Mouse (Mus musculus): ENCODE data around the gene Dner.

Gene Dner

GRCm38 (mm10) chr1:84640463-84640862 is 55.6 kb downstream of the Dner start:
- no peak for ATAC-seq (ENCODE audit: insufficient number of reproducible peaks, low FRiP score, low TSS enrichment)

DNA sequence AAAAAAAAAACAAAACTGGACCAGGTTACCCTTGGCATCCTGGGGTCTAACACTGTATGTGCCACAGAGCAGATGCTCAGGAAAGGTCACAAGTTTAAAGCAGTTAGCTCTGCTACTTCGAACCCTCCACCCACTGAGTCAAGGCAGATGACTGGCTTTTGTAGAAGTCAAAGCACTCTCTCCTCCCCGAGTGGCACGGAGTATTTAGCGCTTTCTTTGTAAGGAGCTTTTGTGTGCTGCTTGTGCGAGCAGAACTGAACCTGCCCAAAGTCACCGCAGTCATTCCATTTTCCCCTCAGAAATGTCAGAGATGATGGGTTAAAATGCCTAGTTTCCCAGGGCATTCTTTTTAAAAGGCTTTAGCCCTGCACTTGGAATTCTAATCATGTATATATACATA is 59.1 kb downstream of the Dner start:
- ATAC-seq (ENCODE audit: insufficient number of reproducible peaks, low FRiP score, low TSS enrichment), result no peak

DNA sequence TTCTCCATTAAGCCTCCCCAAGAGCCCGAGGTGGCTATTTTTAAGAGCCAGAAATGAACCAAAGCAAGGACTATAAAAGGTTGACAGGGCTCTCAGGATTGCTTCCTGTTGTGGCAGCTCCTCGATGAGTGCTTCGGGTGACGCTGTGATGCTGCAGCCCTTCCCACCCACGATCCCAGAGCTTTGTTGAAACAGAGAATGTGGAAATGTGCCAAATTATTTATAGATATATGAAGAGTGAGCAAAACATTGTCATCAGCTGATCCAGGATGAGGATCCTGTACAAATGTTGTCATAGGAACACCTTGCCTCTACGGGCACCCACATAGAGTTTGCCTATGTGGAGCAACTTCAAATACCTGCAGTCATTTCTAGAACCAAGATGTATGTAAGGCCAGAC is 67.8 kb downstream of the Dner start:
- ATAC-seq (ENCODE audit: insufficient number of reproducible peaks, low FRiP score, low TSS enrichment), result no peak

GRCm38 (mm10) chr1:84622978-84623554 is 73.0 kb downstream of the Dner start:
- ATAC-seq (ENCODE audit: insufficient number of reproducible peaks, low FRiP score, low TSS enrichment), result peak; percentile 27; the same call in 1 of the 2 replicates

- ATAC-seq (ENCODE audit: insufficient number of reproducible peaks, low FRiP score, low TSS enrichment), result no peak
Observed at GRCm38 (mm10) chr1:84621308-84621707, 74.7 kb downstream of the Dner start.

DNA sequence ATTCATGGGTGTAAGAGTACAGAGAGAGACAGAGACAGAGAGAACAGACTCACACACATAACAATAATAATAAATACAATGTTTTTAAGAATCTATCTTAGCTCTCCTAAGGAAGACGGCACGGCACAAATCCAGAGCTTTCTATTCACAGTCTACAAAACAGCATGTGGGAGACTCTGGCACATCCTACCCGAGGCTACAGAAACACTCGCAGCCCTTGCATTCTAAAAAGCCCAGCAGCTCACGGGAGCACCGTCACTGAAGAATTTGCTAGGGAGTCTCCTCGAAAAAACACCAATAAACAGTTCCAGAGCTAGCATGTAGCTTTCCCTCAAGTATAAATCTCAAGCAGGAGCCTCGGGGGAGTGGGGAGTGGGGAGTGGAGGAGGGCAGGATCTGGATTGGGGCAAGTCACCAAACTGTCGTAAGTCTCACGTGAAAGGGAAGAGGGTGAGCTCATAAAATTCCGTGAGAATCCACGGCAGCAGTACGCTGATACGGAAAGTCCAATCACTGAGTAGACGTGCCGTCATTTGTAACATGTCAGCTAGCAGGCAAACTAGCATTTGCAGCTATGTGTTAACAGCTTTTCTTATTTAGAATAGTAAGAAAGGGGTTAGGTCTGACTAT is 76.8 kb downstream of the Dner start:
- no peak for ATAC-seq (ENCODE audit: insufficient number of reproducible peaks, low FRiP score, low TSS enrichment)

- no peak for ATAC-seq (ENCODE audit: insufficient number of reproducible peaks, low FRiP score, low TSS enrichment)
Observed at GRCm38 (mm10) chr1:84618094-84618493, 77.9 kb downstream of the Dner start.

GRCm38 (mm10) chr1:84616133-84616532 is 79.9 kb downstream of the Dner start:
- no peak for ATAC-seq (ENCODE audit: insufficient number of reproducible peaks, low FRiP score, low TSS enrichment)

GRCm38 (mm10) chr1:84614596-84614995 is 81.4 kb downstream of the Dner start:
- no peak for ATAC-seq (ENCODE audit: insufficient number of reproducible peaks, low FRiP score, low TSS enrichment)

- no peak for ATAC-seq (ENCODE audit: insufficient number of reproducible peaks, low FRiP score, low TSS enrichment)
Observed at GRCm38 (mm10) chr1:84613119-84613518, 82.9 kb downstream of the Dner start.

GRCm38 (mm10) chr1:84611331-84611730 is 84.7 kb downstream of the Dner start:
- ATAC-seq (ENCODE audit: insufficient number of reproducible peaks, low FRiP score, low TSS enrichment), result no peak

- ATAC-seq (ENCODE audit: insufficient number of reproducible peaks, low FRiP score, low TSS enrichment), result no peak
Observed at GRCm38 (mm10) chr1:84599025-84599424, 97.0 kb downstream of the Dner start.

- peak; percentile 31; the same call in 1 of the 2 replicates for ATAC-seq (ENCODE audit: insufficient number of reproducible peaks, low FRiP score, low TSS enrichment)
Observed at GRCm38 (mm10) chr1:84596023-84596422, 100.0 kb downstream of the Dner start.

GRCm38 (mm10) chr1:84592394-84592793 is 103.6 kb downstream of the Dner start:
- ATAC-seq (ENCODE audit: insufficient number of reproducible peaks, low FRiP score, low TSS enrichment), result no peak

DNA sequence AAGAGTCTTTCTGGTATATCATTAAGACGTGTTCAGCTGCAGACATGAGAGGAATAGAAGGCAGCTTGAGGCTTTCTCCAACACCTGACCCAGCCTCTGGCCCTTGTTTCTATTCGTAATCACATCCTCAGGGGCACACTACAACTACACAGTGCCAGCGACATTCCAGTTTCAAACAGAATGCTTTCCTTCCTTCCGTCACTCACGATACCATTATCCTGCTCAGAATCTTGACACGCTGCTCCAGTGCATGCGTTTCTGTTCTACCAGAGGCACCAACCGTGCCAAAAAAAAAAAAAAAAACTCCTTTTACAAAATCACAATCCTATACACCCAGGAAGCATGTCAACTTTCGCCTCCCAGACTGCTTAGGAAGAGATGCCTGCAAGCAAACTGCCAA is 105.5 kb downstream of the Dner start:
- no peak for ATAC-seq (ENCODE audit: insufficient number of reproducible peaks, low FRiP score, low TSS enrichment)

- ATAC-seq (ENCODE audit: insufficient number of reproducible peaks, low FRiP score, low TSS enrichment), result no peak
Observed at GRCm38 (mm10) chr1:84585434-84585833, 110.6 kb downstream of the Dner start.

GRCm38 (mm10) chr1:84581812-84582211 is 114.2 kb downstream of the Dner start:
- peak; percentile 62; the same call in 1 of the 2 replicates for ATAC-seq (ENCODE audit: insufficient number of reproducible peaks, low FRiP score, low TSS enrichment)

- ATAC-seq (ENCODE audit: insufficient number of reproducible peaks, low FRiP score, low TSS enrichment), result no peak
Observed at GRCm38 (mm10) chr1:84561841-84562240, 134.2 kb downstream of the Dner start.

- ATAC-seq (ENCODE audit: insufficient number of reproducible peaks, low FRiP score, low TSS enrichment), result no peak
Observed at GRCm38 (mm10) chr1:84561387-84561786, 134.6 kb downstream of the Dner start.

GRCm38 (mm10) chr1:84556546-84557511 is 139.2 kb downstream of the Dner start:
- ATAC-seq (ENCODE audit: insufficient number of reproducible peaks, low FRiP score, low TSS enrichment), result no peak

DNA sequence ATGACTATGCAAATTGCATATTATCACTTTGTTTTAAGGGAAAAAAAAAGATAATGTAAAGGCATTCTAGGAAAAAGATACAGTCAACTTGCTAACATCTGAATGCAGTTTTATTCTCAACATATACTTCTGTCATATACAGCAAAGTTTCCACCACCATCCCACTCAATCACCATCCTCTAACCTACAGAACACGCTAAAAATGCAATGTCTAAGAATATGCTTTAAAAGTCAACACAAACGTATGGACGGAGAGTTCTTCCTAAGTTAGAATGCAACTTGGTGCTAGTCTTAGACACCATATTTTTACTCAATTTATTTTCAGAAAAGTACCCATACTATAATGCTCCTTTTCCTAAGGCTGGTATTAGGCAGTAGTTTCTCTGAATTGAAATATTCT is 144.0 kb downstream of the Dner start:
- ATAC-seq (ENCODE audit: insufficient number of reproducible peaks, low FRiP score, low TSS enrichment), result no peak
